Mouse (Mus musculus) CH12.LX (cell line): Measurements from ENCODE around the gene Gtf2a2.
A peak's percentile ranks its signal among the peaks of the same experiment; 100 is the strongest.

Experiments
- BHLHE40 ChIP-seq: IDR thresholded peaks from 2 replicates; pipeline ENCODE4 v1.6.1; 2011; ENCODE audit warnings: mild to moderate bottlenecking, low read depth, low read length, improper control_type of control experiment
- CHD2 ChIP-seq: IDR thresholded peaks from 2 replicates; pipeline ENCODE4 v1.6.1; 2011; ENCODE audit warnings: low read length, improper control_type of control experiment
- CTCF ChIP-seq, 2 experiments: IDR thresholded peaks in 1 of 2; conservative IDR thresholded peaks in 1 of 2; 2 replicates each; pipeline ENCODE4 v1.5.1; 2011 to 2012; ENCODE audit warnings: low read depth in 2 of 2, low read length in 2 of 2, improper control_type of control experiment in 1 of 2, inconsistent platforms in 1 of 2, mild to moderate bottlenecking in 1 of 2, moderate library complexity in 1 of 2
- HCFC1 ChIP-seq: IDR thresholded peaks from 2 replicates; pipeline ENCODE4 v1.6.1; 2012; ENCODE audit warnings: low read depth, mild to moderate bottlenecking, inconsistent platforms, low read length, improper control_type of control experiment
- MAFK ChIP-seq: IDR thresholded peaks from 2 replicates; pipeline ENCODE4 v1.6.1; 2011; ENCODE audit warnings: low read length, improper control_type of control experiment; ENCODE audit not compliant: insufficient replicate concordance
- MEF2A ChIP-seq: IDR thresholded peaks from 2 replicates; pipeline ENCODE4 v1.6.1; 2014; ENCODE audit warnings: low read depth, mild to moderate bottlenecking, inconsistent platforms, low read length, improper control_type of control experiment, borderline replicate concordance
- MYC ChIP-seq: IDR thresholded peaks from 2 replicates; pipeline ENCODE4 v1.6.1; 2011; ENCODE audit warnings: low read depth, mild to moderate bottlenecking, improper control_type of control experiment, low read length
- POLR2A ChIP-seq: IDR thresholded peaks from 2 replicates; pipeline ENCODE4 v1.6.1; 2011; ENCODE audit warnings: low read depth, mild to moderate bottlenecking, improper control_type of control experiment, low read length
- POLR2AphosphoS2 ChIP-seq: IDR thresholded peaks from 2 replicates; pipeline ENCODE4 v1.6.1; 2011; ENCODE audit warnings: low read depth, low read length, improper control_type of control experiment
- SIN3A ChIP-seq: IDR thresholded peaks from 2 replicates; pipeline ENCODE4 v1.6.1; 2012; ENCODE audit warnings: low read length, improper control_type of control experiment, inconsistent platforms
- TBP ChIP-seq: conservative IDR thresholded peaks from 2 replicates; pipeline ENCODE4 v1.6.1; 2011; ENCODE audit warnings: low read depth, low read length, improper control_type of control experiment
- TCF12 ChIP-seq: IDR thresholded peaks from 2 replicates; pipeline ENCODE4 v1.6.1; 2014; ENCODE audit warnings: low read depth, mild to moderate bottlenecking, inconsistent platforms, low read length, improper control_type of control experiment
- ZC3H11A ChIP-seq: IDR thresholded peaks from 2 replicates; pipeline ENCODE4 v1.6.1; 2012; ENCODE audit warnings: low read depth, mild to moderate bottlenecking, inconsistent platforms, low read length, improper control_type of control experiment

DNA sequence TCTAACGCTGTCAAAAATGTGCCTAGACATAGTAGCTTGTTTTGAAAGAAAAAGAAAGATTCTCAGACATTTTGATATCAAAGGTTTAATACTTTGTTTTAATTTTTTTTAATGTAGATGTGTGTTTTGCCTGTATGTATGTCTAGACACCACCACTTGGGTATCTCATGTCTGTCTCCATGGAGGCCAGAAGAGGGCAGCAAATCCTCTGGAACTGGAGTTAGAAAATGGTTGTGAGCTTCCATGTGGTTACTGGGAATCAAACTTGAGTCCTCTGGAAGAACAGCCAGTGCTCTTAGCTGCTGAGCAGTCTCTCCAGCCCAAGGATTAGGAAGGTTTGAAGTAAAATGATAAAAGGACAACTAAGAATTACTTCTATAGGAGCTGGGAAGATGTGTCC, 13.0 kb upstream of the Gtf2a2 start:
- TF ChIP-seq POLR2A (no peak), CTCF (conservative IDR thresholded peaks at IDR 0.05 in 1 of 2, IDR thresholded peaks at IDR 0.05 in 1 of 2; ENCODE audit: low read depth in 2 of 2, low read length in 2 of 2) (peak in 1 of 2 experiments; percentile 48; a peak in 2 of 4 replicates), CHD2 (no peak), MAFK (no peak), SIN3A (no peak), BHLHE40 (no peak), POLR2AphosphoS2 (no peak), MEF2A (no peak), HCFC1 (no peak), TCF12 (no peak), ZC3H11A (no peak), TBP (no peak), MYC (no peak)
